Mouse (Mus musculus) cortical plate, adult 2 months (tissue): ENCODE results near the gene Rb1. TPM values are rescaled to one million over a fixed set of nuclear protein-coding genes. Genes with fewer than 3 reads are reported as not detected.
A peak's percentile ranks its signal among the peaks of the same experiment; 100 is the strongest.

Experiments used
- H3K27ac ChIP-seq: fragments of 200-500 bp; 2 replicates; pipeline ENCODE4 v1.5.1; 2012; ENCODE audit warnings: low read length, control low read depth, inconsistent platforms; ENCODE audit not compliant: insufficient read depth
- H3K4me1 ChIP-seq: fragments of 200-500 bp; 2 replicates; pipeline ENCODE4 v1.6.1; 2011; ENCODE audit warnings: low read length; ENCODE audit not compliant: control insufficient read depth, insufficient read depth
- H3K4me3 ChIP-seq: fragments of 200-500 bp; 2 replicates; pipeline ENCODE4 v1.5.1; 2011; ENCODE audit warnings: mild to moderate bottlenecking, low read length, control low read depth; ENCODE audit not compliant: insufficient read depth
- CTCF ChIP-seq: fragments of 200-500 bp; IDR thresholded peaks from 2 replicates; pipeline ENCODE4 v1.5.1; 2011; ENCODE audit warnings: mild to moderate bottlenecking, control low read depth, low read length; ENCODE audit not compliant: insufficient read depth; ENCODE audit errors: extremely low read depth
- POLR2A ChIP-seq: fragments of 200-500 bp; IDR thresholded peaks from 2 replicates; pipeline ENCODE4 v1.6.1; 2011; ENCODE audit warnings: mild to moderate bottlenecking, low read length, control low read depth; ENCODE audit not compliant: insufficient read depth; ENCODE audit errors: extremely low read depth
- polyA plus RNA-seq: library from polyadenylated mRNA; depleted of rRNA; stranded (reverse); fragments of >200 nt; gene quantifications from 2 replicates; pipeline ENCODE4 v1.2.3, GENCODE M21; 2012; rRNA removed

Rb1 gene
- polyA plus RNA-seq = 17.3 and 19.8 TPM in 2 replicates

- no peak for TF ChIP-seq CTCF
- TF ChIP-seq POLR2A = peak; percentile 36; the same call in 1 of the 2 replicates
- Histone ChIP-seq H3K4me3 (peak within 1 kb of the TSS; percentile 65), H3K4me1 (peaks cover 3% of the 10 kb centered on the region; the same call in 1 of the 2 replicates), H3K27ac (peak within 1 kb of the TSS; percentile 51)
Measured at GRCm38 (mm10) chr14:73325456-73326381, at the start of gene Rb1. Gene Rb1 (minus strand): TSS chr14:73325822.

GRCm38 (mm10) chr14:73374315-73374890 lies 48.8 kb upstream of the Rb1 start:
- Histone ChIP-seq H3K4me1 (peaks cover 28% of the 10 kb centered on the region), H3K4me3 (no peak overlapping the region), H3K27ac (peak overlapping the region; percentile 57; the same call in 1 of the 2 replicates)
- no peak for TF ChIP-seq POLR2A

GRCm38 (mm10) chr14:73373606-73374005 lies 48.0 kb upstream of the Rb1 start:
- H3K4me3 ChIP-seq = no peak overlapping the region
- H3K27ac ChIP-seq = no peak overlapping the region
- H3K4me1 ChIP-seq = peaks cover 29% of the 10 kb centered on the region
- TF ChIP-seq POLR2A (no peak), CTCF (no peak)

- Histone ChIP-seq H3K4me1 (peaks cover 28% of the 10 kb centered on the region), H3K27ac (no peak overlapping the region), H3K4me3 (no peak overlapping the region)
- no peak for TF ChIP-seq CTCF
- no peak for TF ChIP-seq POLR2A
Measured at GRCm38 (mm10) chr14:73372990-73373389, 47.4 kb upstream of the Rb1 start.

GRCm38 (mm10) chr14:73371577-73371976 lies 46.0 kb upstream of the Rb1 start:
- TF ChIP-seq CTCF = no peak
- TF ChIP-seq POLR2A = no peak
- H3K27ac ChIP-seq = no peak overlapping the region

GRCm38 (mm10) chr14:73370695-73371372 lies 45.2 kb upstream of the Rb1 start:
- H3K4me3 ChIP-seq = no peak overlapping the region
- H3K27ac ChIP-seq = no peak overlapping the region

More at GRCm38 (mm10) chr14:73371577-73371976, 46.0 kb upstream of the Rb1 start:
- peaks cover 26% of the 10 kb centered on the region for H3K4me1 ChIP-seq
- no peak overlapping the region for H3K4me3 ChIP-seq

GRCm38 (mm10) chr14:73370078-73370670 lies 44.6 kb upstream of the Rb1 start:
- Histone ChIP-seq H3K27ac (no peak overlapping the region), H3K4me1 (peaks cover 23% of the 10 kb centered on the region), H3K4me3 (no peak overlapping the region)
- TF ChIP-seq POLR2A (no peak), CTCF (no peak)

More at GRCm38 (mm10) chr14:73370695-73371372, 45.2 kb upstream of the Rb1 start:
- H3K4me1 ChIP-seq = peaks cover 25% of the 10 kb centered on the region
- TF ChIP-seq POLR2A = no peak
- no peak for TF ChIP-seq CTCF

- no peak for TF ChIP-seq POLR2A
- no peak for TF ChIP-seq CTCF
- no peak overlapping the region for H3K27ac ChIP-seq
- H3K4me3 ChIP-seq = no peak overlapping the region
- peaks cover 21% of the 10 kb centered on the region for H3K4me1 ChIP-seq
Measured at GRCm38 (mm10) chr14:73369634-73370033, 44.0 kb upstream of the Rb1 start.

GRCm38 (mm10) chr14:73368966-73369365 lies 43.3 kb upstream of the Rb1 start:
- H3K27ac ChIP-seq = no peak overlapping the region
- H3K4me1 ChIP-seq = peaks cover 18% of the 10 kb centered on the region
- H3K4me3 ChIP-seq = no peak overlapping the region
- TF ChIP-seq CTCF = no peak
